Mouse (Mus musculus): ENCODE results near the gene Slc3a1. TPM values are rescaled to one million over a fixed set of nuclear protein-coding genes. Genes with fewer than 3 reads are reported as not detected.

Gene Slc3a1
- total RNA-seq, 2 experiments from 2014 or later: 0.24 TPM; not detected in 1

- intact Hi-C loops (cut with DNase I): no loop called here
- DNase-seq (ENCODE audit: extremely low spot score in 1 of 2, low spot score in 2 of 2): no peak
Measured at GRCm38 (mm10) chr17:85074083-85074482, 45.9 kb downstream of the Slc3a1 start.

GRCm38 (mm10) chr17:85079276-85079675 lies 51.1 kb downstream of the Slc3a1 start:
- DNase-seq (ENCODE audit: extremely low spot score in 1 of 2, low spot score in 2 of 2): no peak
- intact Hi-C loops (cut with DNase I): no loop called here

GRCm38 (mm10) chr17:85080781-85081180 lies 52.6 kb downstream of the Slc3a1 start:
- intact Hi-C loops (cut with DNase I): loop anchor here (2.0 kb wide), 1 partner anchor 14 kb away; no protein-coding TSS in a partner anchor
- no peak for DNase-seq (ENCODE audit: extremely low spot score in 1 of 2, low spot score in 2 of 2)

- no peak for DNase-seq (ENCODE audit: extremely low spot score in 1 of 2, low spot score in 2 of 2)
- intact Hi-C loops (cut with DNase I): no loop called here
Measured at GRCm38 (mm10) chr17:85085335-85085734, 57.2 kb downstream of the Slc3a1 start.

GRCm38 (mm10) chr17:85086501-85086900 lies 58.3 kb downstream of the Slc3a1 start:
- intact Hi-C loops (cut with DNase I): no loop called here
- no peak for DNase-seq (ENCODE audit: extremely low spot score in 1 of 2, low spot score in 2 of 2)

- intact Hi-C loops (cut with DNase I): no loop called here
- no peak for DNase-seq (ENCODE audit: extremely low spot score in 1 of 2, low spot score in 2 of 2)
Measured at GRCm38 (mm10) chr17:85087591-85087990, 59.4 kb downstream of the Slc3a1 start.

GRCm38 (mm10) chr17:85088401-85088800 lies 60.2 kb downstream of the Slc3a1 start:
- DNase-seq (ENCODE audit: extremely low spot score in 1 of 2, low spot score in 2 of 2): no peak
- intact Hi-C loops (cut with DNase I): no loop called here

- intact Hi-C loops (cut with DNase I): no loop called here
Measured at GRCm38 (mm10) chr17:85089011-85089410, 60.8 kb downstream of the Slc3a1 start.

GRCm38 (mm10) chr17:85089621-85090020 lies 61.4 kb downstream of the Slc3a1 start:
- no peak for DNase-seq (ENCODE audit: extremely low spot score in 1 of 2, low spot score in 2 of 2)
- intact Hi-C loops (cut with DNase I): no loop called here

More at GRCm38 (mm10) chr17:85089011-85089410, 60.8 kb downstream of the Slc3a1 start:
- DNase-seq (ENCODE audit: extremely low spot score in 1 of 2, low spot score in 2 of 2): no peak

- intact Hi-C loops (cut with DNase I): no loop called here
- peak; percentile 94 to 96 for DNase-seq (ENCODE audit: extremely low spot score in 1 of 2, low spot score in 2 of 2)
Measured at GRCm38 (mm10) chr17:85090120-85091099, 62.2 kb downstream of the Slc3a1 start, which contains the start of the genes Prepl and Camkmt. Gene Prepl (minus strand): TSS chr17:85090241. Gene Camkmt (plus strand): TSS chr17:85090552.

- intact Hi-C loops (cut with DNase I): no loop called here
- no peak for DNase-seq (ENCODE audit: extremely low spot score in 1 of 2, low spot score in 2 of 2)
Measured at GRCm38 (mm10) chr17:85091762-85092161, 63.6 kb downstream of the Slc3a1 start.

- intact Hi-C loops (cut with DNase I): no loop called here
- no peak for DNase-seq (ENCODE audit: extremely low spot score in 1 of 2, low spot score in 2 of 2)
Measured at GRCm38 (mm10) chr17:85096396-85096795, 68.2 kb downstream of the Slc3a1 start.

- intact Hi-C loops (cut with DNase I): no loop called here
- DNase-seq (ENCODE audit: extremely low spot score in 1 of 2, low spot score in 2 of 2): no peak
Measured at GRCm38 (mm10) chr17:85098677-85099323, 70.6 kb downstream of the Slc3a1 start.

- DNase-seq (ENCODE audit: extremely low spot score in 1 of 2, low spot score in 2 of 2): no peak
- intact Hi-C loops (cut with DNase I): loop anchor here (5.0 kb wide), 1 partner anchor 532 kb away; no protein-coding TSS in a partner anchor
Measured at GRCm38 (mm10) chr17:85100232-85100631, 72.1 kb downstream of the Slc3a1 start.

- intact Hi-C loops (cut with DNase I): loop anchor here (5.0 kb wide), 1 partner anchor 531 kb away; no protein-coding TSS in a partner anchor
- no peak for DNase-seq (ENCODE audit: extremely low spot score in 1 of 2, low spot score in 2 of 2)
Measured at GRCm38 (mm10) chr17:85101751-85102150, 73.6 kb downstream of the Slc3a1 start.

- intact Hi-C loops (cut with DNase I): loop anchor here (5.0 kb wide), 1 partner anchor 529 kb away; no protein-coding TSS in a partner anchor
- DNase-seq (ENCODE audit: extremely low spot score in 1 of 2, low spot score in 2 of 2): no peak
Measured at GRCm38 (mm10) chr17:85103310-85103709, 75.1 kb downstream of the Slc3a1 start.

- intact Hi-C loops (cut with DNase I): no loop called here
- no peak for DNase-seq (ENCODE audit: extremely low spot score in 1 of 2, low spot score in 2 of 2)
Measured at GRCm38 (mm10) chr17:85110640-85111039, 82.5 kb downstream of the Slc3a1 start.

GRCm38 (mm10) chr17:85113441-85113840 lies 85.3 kb downstream of the Slc3a1 start:
- no peak for DNase-seq (ENCODE audit: extremely low spot score in 1 of 2, low spot score in 2 of 2)
- intact Hi-C loops (cut with DNase I): no loop called here

Measured in left cerebral cortex, postnatal 10 days (tissue).